Mouse (Mus musculus) bone marrow macrophage, adult 2 months (primary cell): Measurements from ENCODE around the gene Csrp1. TPM values are rescaled to one million over a fixed set of nuclear protein-coding genes. Genes with fewer than 3 reads are reported as not detected.

Experiments used
- H3K27ac ChIP-seq: 2 replicates; pipeline ENCODE4 v1.5.1; 2012; ENCODE audit warnings: low read depth, low read length; ENCODE audit not compliant: insufficient read depth
- H3K4me1 ChIP-seq: 2 replicates; pipeline ENCODE4 v1.6.1; 2012; ENCODE audit warnings: low read length; ENCODE audit not compliant: control insufficient read depth, insufficient read depth
- H3K4me3 ChIP-seq: 2 replicates; pipeline ENCODE4 v1.5.1; 2012; ENCODE audit warnings: mild to moderate bottlenecking, low read length, moderate library complexity; ENCODE audit not compliant: insufficient read depth
- CTCF ChIP-seq: IDR thresholded peaks from 2 replicates; pipeline ENCODE4 v1.5.1; 2012; ENCODE audit warnings: low read depth, mild to moderate bottlenecking, low read length, moderate library complexity
- POLR2A ChIP-seq: IDR thresholded peaks from 2 replicates; pipeline ENCODE4 v1.6.1; 2012; ENCODE audit warnings: mild to moderate bottlenecking, low read depth, low read length, borderline replicate concordance
- polyA plus RNA-seq: library from polyadenylated mRNA; stranded (reverse); fragments of >200 nt; gene quantifications from 2 replicates; pipeline ENCODE4 v1.2.4, GENCODE M21; 2012; ENCODE audit not compliant: missing spikeins, insufficient read depth, insufficient read length

Gene Csrp1
- polyA plus RNA-seq, 1 experiment = 80.8 TPM

DNA sequence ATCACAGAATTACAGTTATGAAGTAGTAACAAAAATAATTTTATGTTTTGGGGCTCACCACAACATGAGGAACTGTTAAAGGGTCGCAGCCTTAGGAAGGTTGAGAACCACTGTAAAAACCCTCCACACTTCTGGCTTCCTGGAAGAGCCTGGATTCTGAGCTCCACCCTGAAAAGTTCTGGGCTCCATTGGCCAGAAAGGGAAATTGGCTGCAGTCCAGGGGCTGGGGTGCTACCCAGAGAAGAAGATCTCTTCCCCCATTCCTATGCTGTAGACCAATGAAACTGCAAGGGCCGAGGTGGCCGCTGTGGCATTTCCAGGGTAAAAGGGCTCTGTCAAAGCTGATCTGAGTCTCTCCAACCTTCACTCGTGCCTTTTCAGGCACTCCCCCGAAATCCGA is 21.8 kb upstream of the Csrp1 start:
- Histone ChIP-seq H3K4me1 (peaks cover 18% of the 10 kb centered on the region), H3K27ac (no peak overlapping the region), H3K4me3 (no peak overlapping the region)
- TF ChIP-seq CTCF = no peak

DNA sequence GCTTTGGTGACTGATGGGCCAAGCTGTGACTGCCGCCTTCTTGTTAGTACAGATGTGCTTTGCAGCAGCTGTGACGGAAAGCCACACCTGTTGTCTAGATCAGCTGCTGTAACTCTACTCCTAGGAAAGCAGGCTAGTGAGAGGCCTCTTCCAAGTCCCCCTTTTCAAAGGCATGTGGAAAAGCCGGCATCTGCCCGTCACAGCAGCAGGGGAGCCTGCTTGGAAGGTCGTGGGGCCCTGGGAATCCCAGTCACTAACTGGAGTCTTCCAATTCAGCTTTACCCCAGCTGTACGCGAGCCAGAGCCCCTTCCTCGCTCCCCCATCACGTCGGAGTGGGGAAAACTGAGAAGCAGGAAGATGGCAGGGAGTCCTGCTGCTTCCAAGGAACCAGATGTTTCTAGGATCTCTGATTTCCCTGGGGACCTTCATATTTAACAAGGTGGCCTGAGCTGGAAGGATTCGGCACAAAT is 21.4 kb upstream of the Csrp1 start:
- Histone ChIP-seq H3K27ac (no peak overlapping the region), H3K4me1 (peaks cover 20% of the 10 kb centered on the region), H3K4me3 (no peak overlapping the region)
- TF ChIP-seq POLR2A (no peak), CTCF (no peak)

DNA sequence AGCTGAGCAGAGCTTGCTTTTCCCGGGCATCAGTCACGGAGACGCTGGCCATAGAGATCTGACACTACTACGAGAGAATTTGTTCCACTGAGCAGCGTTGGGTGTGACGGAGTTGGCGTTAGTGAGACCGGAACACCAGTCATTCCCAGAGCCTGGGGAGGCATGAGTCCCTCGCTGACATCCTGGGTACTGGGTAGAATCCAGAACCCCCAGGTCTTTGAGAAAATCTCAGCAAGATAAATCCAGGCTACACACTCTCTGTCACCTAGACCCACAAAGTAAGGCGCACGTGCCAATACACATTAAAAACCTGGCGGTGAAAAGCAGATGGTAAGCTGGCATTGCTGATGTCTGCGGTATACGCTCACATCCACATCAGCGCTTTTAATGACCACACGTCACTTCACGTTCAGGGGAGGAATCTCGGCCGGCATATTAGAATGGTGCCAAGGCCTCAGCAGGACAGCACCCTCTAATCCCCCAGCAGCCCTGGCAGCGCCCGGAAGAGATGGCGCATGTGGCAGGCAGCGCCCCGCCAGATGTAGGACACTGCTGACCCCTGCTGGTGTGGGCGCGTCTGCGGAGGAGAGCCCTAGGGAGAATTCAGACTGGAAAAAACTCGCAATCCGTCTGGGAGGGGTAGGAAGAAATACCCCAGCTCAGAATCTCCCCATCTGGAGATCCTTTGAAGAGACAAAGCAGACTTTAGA is 20.7 kb upstream of the Csrp1 start:
- TF ChIP-seq POLR2A (no peak), CTCF (peak; percentile 76)
- H3K4me1 ChIP-seq = peaks cover 20% of the 10 kb centered on the region
- H3K27ac ChIP-seq = peak overlapping the region; percentile 23
- H3K4me3 ChIP-seq = no peak overlapping the region

DNA sequence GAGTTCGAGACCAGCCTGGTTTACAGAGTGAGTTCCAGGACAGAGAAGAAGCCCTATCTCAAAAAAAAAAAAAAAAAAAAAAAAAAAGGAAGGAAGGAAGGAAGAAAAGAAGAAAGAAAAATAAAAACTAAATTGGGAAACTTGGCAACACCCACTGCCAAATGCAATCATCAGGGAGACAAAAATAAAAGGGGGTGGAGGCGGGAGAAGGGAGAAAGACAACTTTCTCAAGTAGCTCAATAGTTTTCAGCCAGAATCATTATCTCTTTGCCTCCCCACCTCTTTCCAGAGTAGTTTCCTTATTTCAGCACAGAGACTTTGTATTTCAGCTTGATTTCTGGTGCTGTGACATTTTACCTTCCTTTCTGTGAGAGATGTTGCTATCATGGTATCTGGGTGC is 20.0 kb upstream of the Csrp1 start:
- Histone ChIP-seq H3K4me1 (peaks cover 20% of the 10 kb centered on the region), H3K27ac (peak overlapping the region; percentile 23; the same call in 1 of the 2 replicates), H3K4me3 (no peak overlapping the region)
- TF ChIP-seq CTCF (no peak), POLR2A (no peak)

DNA sequence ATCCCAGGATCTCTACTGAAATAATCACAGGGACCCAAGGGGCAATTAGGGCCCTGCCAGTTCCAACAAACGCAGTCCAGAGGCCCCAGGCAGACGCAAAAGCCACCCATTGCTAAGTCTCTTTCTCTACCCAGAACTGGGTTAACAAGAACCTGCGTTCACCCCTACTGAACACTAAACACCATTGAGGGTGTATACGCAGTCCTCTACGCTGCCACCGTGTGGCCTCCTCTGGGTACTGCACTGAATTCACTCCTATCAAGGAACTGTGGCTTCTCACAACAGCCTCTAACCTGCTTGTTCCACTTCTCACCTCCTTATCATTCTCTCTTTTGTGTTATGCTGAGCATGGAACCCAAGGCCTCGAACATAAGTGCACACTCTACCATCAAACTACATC is 19.3 kb upstream of the Csrp1 start:
- no peak overlapping the region for H3K27ac ChIP-seq
- H3K4me1 ChIP-seq = peaks cover 20% of the 10 kb centered on the region
- H3K4me3 ChIP-seq = no peak overlapping the region
- TF ChIP-seq POLR2A (no peak), CTCF (peak; percentile 70)

DNA sequence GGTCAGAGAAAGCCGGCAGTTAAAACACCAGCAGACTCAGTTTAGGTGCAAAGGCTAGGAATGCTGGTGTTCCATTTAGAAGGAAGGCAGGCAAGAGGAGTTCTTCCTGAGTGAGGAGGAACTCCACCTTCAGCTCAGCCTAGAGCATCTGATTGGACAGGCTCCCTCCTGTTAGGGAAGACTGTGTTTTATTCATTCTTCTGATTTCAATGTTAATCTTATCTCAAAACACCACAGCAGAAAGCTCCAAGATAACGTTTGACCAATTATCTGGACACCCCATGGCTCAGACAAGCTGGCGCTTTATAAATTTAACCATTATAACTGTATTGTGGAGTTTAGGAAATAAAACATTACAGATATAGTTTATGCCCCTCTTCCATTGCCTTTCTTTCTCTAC is 18.5 kb upstream of the Csrp1 start:
- TF ChIP-seq POLR2A (no peak), CTCF (no peak)
- no peak overlapping the region for H3K27ac ChIP-seq
- H3K4me3 ChIP-seq = no peak overlapping the region
- peaks cover 15% of the 10 kb centered on the region for H3K4me1 ChIP-seq

DNA sequence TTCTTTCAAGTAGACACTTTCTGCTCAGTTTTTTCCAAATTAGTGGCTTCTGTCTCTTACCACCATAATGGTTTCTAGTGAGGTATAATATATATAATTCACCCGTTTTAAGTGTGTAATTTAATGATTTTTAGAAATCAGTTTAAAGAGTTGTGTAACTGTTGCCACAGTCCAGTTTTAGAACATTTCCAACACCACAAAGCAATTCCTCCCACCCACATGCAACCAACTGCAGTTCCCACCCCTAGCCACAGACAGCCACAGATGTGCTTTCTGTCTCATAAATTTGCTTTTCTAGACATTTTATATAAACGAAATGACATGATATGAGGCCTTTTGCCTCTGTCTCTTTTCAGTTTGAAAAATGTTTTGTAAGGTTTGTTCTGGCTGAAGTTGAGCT is 17.1 kb upstream of the Csrp1 start:
- Histone ChIP-seq H3K4me3 (no peak overlapping the region), H3K4me1 (peaks cover 13% of the 10 kb centered on the region)
- TF ChIP-seq POLR2A = no peak
- TF ChIP-seq CTCF = no peak

DNA sequence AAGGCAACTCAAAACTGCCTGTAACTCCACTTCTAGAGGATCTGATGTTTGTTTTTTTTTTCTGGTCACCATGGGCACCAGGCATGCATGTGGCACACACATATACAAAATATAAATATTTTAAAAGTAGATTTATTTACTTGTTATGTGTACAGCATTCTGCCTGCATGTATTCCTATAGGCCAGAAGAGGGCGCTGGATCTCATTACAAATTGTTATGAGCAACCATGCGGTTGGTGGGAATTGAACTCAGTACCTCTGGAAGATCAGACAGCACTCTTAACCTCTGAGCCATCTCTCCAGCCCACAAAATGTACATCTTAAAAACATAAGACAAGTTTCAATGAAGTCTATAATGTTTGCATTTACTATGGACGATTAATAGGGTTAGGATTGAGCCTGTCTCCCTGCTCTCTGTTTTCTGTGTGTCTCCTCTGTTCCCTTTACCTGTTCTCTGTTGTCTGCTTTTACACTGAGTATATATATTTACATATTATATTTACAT is 15.5 kb upstream of the Csrp1 start:
- TF ChIP-seq CTCF (no peak), POLR2A (no peak)
- Histone ChIP-seq H3K27ac (no peak overlapping the region), H3K4me1 (peaks cover 7% of the 10 kb centered on the region), H3K4me3 (no peak overlapping the region)

More for the DNA sequence above, 17.1 kb upstream of the Csrp1 start:
- no peak overlapping the region for H3K27ac ChIP-seq

DNA sequence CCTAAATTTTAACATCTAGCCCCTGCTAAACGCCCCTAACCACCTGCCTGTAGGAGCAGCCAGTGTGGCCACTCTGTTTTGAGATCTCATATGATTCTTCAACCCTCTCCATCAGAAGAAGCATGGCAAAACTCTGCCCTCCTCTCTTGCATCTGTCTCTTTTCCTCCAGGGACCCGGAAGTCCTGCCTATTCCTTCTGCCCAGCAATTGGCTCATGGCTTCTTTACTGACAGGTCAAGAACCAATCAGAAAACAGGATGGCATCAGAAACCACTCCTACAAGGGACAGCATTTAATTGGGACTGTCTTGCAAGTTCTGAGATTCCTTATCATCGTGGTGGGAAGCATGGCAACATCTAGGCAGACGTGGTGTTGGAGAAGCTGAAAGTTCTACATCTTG is 11.5 kb upstream of the Csrp1 start:
- TF ChIP-seq POLR2A (no peak), CTCF (no peak)
- Histone ChIP-seq H3K27ac (no peak overlapping the region), H3K4me1 (peaks cover 8% of the 10 kb centered on the region), H3K4me3 (no peak overlapping the region)

DNA sequence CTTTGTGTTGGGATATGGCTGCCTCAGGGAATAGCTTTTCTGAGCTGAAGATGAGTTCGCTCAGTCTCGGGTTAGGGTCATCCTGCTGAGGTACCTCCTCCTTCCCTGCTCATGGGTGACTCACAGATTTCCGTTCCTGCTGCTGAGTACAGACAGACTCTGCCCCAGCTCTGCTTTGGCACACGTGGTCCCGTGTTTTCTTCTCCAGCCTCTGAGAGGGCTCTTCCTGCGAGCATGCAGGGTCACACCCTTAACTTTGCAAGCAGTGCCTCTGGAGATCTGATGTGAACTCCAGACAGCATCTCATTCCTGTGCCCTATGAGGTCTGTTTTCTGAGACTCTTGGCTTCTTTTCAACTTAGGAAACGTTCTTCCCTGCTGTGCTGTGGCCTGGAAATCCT is 8.7 kb upstream of the Csrp1 start:
- H3K4me1 ChIP-seq = peaks cover 8% of the 10 kb centered on the region
- no peak for TF ChIP-seq CTCF
- TF ChIP-seq POLR2A = no peak
- no peak overlapping the region for H3K4me3 ChIP-seq
- no peak overlapping the region for H3K27ac ChIP-seq
